Mouse (Mus musculus) R1 (cell line): ENCODE data around the gene Ccdc36.

Source experiments
- DNase-seq: peaks from one replicate; pipeline ENCODE4 v3.0.0-alpha.2; 2018; ENCODE audit warnings: low read depth, low spot score

Gene Ccdc36

DNA sequence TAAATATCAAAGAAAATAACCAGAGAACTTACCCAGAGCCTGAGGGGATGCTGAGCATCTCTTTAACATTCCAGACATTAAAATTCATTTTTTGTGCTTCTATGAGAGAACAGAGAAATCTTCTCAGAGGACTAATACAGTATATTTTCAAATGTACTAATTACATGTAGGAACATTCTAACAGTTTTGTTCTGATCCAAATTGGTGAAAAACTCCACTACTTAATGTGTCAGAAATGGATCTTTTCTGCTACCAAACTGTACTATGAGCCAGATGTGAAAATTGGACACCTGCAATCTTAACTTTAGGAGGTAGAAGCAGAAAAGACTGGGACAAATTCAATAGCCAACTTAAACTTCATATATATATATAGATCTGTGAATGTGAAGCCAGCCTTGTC is at the start of gene Ccdc36:
Ccdc36 (minus strand) TSS at position 101 of the 400 bp plus-strand sequence.
- DNase-seq: no peak

DNA sequence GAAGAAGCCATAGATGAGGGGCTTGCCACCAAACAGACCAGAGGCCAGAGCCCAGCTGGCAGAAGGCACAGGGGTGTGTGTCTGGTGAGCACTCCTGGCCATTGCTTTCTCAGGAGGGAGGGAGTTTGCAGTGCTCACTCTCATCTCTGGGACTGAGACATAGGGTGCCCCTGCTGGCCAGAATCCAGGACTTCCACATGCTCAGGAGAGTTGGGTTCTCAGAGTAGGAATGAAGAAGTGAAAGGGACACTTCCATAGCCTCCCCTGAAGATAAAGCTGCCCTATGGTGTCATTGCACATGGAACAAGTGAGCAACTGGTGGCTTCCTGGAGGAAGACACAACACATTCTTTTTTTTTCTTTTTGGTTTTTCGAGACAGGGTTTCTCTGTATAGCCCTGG is 46.2 kb upstream of the Ccdc36 start:
- peak; percentile 40 for DNase-seq

DNA sequence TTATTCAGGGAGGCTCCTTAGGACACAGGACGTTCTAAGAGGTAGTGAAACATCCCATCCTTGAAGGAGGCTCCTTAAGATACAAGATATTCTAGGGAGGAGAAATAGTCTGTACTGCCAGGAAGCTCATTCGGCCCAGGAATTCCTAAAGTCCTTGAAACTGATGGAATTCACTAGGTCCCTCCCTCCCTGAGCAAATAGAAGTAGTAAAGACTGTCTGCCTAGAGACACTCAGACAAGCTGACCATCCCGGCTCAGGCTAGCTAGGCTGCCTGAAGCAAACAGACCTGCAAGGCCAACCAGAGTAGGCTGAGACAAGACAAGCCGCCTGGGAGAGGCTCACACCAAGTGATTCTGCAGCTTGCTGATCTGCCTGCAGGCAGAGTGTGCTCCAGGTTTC is 41.6 kb upstream of the Ccdc36 start:
- DNase-seq: no peak

DNA sequence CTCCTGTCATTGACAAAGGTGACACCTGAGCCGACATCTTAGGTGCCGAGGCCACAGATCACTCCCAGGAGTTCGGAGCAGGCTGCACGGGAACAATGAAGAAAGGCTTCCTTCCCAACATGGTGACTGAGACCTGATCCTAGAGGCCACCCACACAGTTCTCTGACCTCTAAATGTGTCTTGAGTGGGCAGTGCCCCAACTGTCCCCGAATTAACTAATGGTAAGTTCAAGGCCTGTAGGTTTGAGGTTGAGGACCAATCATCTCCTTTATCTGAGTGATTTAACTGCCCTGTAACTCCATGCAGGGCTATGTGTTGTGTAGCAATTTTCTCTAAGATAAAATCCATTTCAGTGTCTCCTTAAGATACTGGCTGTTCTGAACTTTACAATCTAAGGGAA is 41.1 kb upstream of the Ccdc36 start:
- no peak for DNase-seq

DNA sequence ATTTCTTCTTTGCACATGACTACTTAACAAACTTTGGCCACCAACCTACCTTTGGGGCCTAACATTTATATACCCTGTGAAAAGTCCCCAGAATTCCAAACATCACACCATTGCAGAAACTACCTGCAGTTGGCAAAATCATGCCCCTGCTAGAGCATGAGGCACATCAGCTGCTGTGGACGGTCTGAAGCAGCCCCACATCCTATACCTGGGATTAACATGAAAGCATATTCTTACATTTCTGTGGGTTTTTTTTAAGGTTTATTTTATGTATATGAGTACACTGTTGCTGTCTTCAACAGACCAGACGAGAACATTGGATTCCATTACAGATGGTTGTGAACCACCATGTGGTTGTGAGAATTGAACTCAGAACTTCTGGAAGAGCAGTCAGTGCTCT is 37.9 kb upstream of the Ccdc36 start:
- no peak for DNase-seq

DNA sequence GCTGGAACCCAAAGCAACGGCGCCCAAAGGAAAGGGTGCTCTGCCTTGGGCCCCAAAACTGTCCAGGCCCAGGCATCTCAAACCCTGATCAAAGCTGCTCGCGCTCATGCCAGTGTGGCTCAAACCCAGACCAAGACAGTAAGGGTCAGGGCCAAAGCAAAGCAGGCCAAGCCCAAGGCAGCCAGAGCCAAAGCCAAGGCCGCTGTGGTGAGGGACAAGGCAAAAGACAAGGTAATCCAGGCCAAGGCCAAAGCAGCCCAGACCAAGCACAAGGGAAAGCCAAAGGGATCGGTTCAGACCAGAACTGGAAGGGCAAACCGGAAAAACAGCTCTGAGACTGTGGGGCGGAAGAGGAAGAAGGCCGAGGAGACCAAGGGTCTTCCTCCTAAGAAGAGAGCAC is 35.4 kb upstream of the Ccdc36 start:
- DNase-seq: peak; percentile 41

DNA sequence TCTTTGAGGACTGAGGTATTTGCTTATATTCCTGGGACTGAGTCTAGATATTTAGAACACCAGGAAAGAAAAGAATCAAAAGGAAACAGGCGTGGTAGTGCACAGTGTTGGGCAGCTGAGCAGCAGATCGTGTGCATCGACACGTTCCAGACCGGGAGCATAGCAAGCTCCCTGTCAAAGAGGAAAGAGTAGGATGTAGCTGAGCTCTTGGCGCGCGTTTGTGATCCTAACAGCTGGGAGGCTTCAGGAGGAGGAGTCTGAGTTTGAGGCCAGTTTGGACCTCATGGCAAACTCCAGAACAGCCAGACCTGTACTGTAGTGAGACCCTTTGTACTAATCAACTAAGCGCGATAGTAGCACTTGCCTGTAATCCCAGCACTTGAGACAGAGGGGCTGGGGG is 33.9 kb upstream of the Ccdc36 start:
- no peak for DNase-seq

DNA sequence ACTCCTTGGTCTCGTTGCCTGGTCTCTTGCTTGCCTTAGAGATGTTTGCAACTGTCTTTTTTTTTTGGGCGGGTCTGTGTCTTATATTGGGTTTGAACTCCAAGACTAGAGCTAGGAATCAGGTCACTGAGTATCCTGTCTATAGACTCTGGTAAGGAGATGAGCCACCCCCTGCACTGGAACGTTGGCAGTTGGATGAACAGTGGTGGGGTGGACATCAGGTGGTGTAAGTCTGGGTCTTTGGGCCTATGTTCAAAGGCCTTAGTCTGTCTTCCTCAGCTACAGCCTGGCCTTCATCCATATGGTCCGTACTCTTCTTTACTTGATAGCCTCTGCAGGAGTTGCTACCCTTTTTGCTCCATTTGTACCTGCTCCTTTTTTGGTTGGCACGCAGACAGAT is 33.4 kb upstream of the Ccdc36 start:
- DNase-seq: no peak

DNA sequence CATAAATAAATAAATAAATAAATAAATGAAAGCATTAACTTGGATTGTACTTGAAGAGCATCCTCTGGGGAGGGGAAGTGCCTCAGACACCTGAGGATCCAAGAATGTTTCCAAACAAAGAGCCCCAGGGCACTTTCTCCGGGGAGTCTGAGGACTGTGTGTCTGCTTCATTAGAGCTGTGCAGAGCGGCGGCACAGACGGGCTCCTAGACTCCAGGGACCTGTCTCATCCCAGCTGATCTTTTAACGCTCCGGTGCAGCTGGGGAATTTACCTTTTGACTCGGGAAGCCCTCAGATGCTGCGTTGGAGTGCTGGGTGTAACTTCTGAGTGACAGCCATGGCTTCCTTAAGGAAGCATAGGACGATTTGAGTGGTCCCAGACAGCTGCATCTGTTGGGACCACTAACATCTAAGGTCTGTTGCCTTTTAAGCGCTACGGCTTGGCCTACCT is 32.9 kb upstream of the Ccdc36 start, which contains the start of gene Klhdc8b:
Klhdc8b (minus strand) TSS at position 401 of the 451 bp plus-strand sequence.
- DNase-seq: peak; percentile 65

DNA sequence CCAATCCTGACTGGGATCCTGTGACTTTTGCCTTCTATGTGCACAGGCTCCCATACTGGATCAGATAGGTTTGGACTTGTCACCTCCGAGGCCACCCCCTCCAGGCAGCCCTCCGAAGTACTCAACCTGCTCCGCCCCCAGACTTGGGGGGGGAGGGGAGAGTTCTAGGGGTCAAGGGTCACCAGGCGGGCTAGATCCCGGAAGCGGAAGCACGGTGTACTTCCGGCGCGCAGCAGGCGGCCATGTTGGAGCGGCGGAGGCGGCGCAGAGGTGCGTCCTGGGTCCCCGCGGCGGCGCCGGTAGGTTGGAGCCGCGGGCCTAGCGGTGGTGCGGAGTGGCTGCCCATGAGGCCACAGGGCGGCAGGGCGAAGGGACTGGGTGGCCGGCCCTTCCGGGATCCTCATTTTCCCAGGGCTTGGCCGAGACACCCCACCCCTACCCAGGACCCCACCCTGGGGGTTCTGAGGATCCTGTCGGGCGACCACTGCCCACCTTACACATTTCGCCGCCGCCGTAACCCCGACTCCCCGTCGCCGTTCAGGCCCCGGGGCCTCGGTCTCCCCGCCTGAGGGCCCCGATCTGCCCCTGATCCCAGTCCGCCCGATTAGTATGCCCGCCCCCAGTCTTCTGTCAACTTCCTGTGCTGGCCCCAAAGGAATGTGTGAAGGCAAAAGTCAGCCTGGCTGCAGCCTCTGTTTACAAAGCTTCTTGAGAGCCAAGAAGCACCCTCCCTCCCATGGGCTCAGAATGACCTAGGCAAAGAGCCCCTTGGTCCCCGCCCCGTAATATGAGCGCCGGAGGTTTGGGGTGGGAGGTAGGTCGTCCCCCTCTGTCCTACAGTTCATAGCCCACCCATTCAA is 32.3 kb upstream of the Ccdc36 start, which contains the start of gene Ccdc71:
Ccdc71 (plus strand) TSS at position 209 of the 860 bp plus-strand sequence.
- peak; percentile 94 for DNase-seq

DNA sequence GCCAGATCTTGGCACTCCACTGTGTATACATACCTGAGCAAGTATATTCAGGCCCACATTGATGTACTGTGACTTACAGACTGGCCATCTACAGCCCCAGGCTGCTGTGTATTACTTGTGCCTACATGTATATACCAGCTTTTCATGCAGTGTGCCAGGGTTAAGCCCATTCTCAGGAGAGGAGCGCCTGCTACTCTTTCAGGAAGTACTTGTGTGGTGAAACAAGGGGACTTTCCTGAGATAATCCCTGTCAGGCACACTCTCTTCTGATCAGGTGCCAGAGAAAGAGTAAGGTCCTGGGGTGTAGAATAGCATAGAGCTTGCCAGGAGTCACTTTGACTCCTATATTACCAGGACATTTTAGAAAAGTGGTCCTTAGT is 31.6 kb upstream of the Ccdc36 start:
- DNase-seq: no peak

DNA sequence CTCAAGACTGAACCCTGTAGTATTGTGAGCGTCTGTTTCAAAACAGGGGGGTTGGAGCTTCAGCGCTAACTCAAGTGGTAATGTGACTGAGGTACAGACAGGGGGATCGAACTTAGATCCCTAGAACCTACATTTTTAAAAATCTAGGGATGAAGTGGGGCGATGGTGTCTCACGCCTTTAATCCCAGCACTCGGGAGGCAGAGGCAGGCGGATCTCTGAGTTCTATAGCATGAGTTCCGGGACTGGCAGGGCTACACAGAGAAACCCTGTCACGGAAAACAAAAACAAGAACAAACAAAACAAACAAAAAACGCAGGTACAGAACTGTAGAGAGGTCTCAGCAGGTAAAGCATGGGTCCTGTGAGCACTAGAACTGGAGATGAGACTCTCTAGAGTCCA is 28.7 kb upstream of the Ccdc36 start:
- DNase-seq: no peak

DNA sequence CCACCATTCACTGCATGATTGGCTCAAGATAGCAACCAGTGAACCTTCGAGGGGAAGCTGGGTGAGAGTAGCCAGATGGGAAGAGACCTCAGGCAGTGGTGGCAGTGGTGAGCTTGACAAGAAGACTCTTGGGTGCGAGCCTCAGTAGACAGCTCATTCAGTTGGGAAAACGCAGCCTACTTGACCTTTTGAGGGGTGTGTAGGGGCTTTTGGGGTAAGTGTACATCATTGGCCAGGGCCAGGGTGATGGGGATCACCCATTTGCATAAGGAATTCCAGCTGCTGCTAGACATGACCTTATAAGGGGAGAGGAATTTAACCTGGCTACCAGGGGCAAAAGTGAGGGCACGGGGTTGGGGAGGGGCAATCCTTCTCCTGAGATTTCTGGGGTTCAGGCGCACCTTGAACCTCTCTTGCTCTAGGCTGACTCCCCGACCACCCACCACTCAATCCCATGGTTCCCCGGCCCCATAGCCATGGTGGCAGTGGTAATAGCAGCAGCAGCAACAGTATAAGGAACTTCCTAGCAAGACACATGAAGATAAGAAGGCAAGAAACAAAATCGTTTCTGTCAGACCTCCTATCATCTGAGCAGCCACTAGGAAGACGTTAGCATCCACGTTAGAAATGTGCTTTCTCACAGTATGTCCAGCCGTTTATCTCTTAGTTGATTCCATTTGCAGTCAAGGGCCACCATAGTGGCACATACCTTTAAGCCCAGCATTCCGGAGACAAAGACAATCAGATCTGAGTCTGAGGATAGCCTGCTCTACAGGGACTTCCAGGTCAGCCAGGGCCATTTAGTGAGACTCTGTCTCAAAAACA is 27.7 kb upstream of the Ccdc36 start:
- peak; percentile 73 for DNase-seq

DNA sequence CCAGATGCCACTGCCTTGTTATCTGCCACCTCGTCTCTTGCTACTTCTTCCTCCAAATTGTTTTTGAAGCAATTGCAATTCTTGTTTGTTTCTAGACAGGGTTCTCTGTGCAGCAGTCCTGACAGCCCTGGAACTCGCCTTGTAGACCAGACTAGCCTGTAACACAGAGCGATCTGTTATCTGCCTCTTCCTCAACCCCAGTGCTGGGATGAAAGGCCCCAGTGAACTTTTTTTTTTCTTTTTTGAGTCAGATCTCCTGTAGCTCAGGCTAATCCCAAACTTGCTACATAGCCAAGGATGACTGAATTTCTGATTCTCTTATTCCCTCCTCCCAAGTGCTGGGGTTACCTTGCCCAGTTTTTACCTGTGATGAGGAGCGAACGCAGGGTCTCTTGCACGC is 26.1 kb upstream of the Ccdc36 start:
- DNase-seq: no peak

DNA sequence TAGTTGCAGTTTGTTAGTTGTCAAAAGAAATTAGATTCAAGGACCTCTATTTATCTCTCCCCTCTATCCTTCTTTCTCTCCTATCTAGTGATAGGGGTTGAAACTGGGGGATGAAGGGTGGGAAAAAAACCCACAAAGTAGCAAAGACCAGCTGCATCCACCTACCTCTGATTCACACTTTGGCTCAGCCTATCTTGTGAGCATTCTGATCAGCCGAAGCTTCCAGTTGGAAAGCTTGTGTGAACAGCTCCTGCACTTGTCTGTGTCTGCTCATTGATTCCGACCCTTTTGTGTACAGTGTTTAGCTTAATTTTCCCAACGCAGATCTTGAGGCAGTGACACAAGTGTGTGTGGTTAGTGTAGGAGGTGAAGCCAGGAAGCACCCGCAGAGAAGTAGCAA is 25.2 kb upstream of the Ccdc36 start:
- DNase-seq: no peak

DNA sequence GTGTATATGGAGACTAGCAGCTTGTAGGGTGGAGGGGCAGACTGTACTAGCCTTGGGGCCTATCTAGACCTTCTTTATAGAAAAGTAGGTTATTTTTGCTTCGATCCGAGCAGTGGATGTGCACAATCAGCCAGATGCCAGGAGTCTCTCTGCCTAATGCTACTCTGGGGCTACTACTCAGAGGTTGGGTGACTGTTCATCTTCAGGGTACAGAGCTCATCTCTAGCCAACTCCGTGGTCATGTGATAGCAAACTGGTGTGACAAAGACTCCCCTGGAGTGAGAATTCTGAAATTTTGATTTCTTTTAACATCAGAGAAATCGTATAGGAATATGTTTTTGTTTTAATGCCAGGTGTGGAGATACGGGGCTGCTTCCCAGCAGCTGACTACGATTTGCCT is 24.6 kb upstream of the Ccdc36 start:
- DNase-seq: no peak

DNA sequence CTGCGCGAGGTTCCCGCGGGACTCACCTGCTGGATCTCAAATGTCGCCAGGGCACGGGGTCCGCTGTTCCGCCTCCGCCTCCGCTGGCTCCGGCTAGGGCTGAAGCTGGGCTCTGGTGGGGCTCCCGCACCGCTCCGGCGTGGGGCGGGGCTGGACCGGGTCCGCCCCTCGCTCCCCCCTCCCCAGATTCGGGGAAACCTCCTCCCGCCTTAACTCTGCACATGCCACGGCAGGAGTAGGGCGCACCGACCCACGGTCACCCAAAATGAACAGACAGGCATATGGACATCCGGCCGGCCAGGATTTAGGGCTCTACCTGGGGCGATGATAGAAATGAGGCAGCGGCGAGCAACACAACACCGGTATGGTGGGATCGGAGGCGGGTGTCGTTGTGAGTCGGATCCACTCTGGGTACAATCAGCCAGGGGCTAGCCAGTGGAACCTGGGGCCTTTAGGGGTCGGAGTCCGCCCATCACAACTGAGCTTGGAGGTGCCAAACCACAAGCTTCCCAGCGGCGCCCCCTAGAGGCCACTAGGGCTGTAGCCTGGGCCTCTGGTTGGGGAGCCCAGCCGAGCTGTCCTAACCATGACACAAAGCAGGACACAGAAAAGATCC is 24.1 kb upstream of the Ccdc36 start:
- DNase-seq: peak; percentile 92

DNA sequence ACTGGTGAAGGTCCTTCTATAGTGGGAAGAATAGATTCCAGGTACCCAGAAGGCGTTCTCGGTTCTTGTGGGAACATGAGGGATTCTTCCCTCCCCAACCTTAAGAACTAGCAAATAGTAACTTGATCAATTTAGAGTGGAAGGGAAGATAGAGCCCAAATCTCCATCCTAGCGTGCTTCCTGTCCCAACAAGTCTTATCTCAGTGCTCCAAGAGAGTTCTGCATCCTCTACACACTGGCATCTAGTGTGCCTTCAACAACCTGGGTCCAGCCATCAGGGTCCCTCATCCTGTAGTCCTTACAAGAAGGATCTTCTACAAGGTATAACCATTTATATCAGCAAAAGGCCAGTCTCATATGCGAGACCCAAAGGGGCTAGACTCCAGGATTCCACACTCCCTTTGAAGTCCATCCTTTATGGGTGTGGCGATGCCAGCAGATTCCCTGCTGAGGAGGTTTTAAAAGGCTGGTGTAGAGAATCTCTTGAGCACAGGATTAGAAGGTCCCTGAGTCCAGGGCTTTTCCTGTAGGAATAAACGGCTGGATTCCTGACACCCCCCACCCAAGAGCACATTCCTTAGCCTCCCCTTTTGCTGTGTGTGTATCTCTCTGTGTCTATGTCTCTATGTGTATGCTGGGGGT is 23.4 kb upstream of the Ccdc36 start:
- peak; percentile 47 for DNase-seq

DNA sequence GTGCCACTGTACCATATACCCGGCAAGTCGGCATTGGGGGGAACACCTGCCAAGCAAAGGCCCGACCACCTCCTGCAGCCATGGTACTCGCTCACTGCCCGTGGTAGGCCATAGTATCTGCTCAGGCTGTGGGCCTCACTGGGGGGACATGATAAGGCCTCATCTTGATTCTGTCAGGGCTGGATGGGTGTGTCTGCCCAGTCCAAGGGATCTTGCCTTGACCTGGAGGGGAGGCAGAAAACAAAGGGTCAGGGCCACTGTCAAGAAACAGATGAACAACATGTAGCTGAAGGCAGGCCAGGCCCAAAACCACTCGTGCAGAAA is 22.8 kb upstream of the Ccdc36 start:
- DNase-seq: no peak

DNA sequence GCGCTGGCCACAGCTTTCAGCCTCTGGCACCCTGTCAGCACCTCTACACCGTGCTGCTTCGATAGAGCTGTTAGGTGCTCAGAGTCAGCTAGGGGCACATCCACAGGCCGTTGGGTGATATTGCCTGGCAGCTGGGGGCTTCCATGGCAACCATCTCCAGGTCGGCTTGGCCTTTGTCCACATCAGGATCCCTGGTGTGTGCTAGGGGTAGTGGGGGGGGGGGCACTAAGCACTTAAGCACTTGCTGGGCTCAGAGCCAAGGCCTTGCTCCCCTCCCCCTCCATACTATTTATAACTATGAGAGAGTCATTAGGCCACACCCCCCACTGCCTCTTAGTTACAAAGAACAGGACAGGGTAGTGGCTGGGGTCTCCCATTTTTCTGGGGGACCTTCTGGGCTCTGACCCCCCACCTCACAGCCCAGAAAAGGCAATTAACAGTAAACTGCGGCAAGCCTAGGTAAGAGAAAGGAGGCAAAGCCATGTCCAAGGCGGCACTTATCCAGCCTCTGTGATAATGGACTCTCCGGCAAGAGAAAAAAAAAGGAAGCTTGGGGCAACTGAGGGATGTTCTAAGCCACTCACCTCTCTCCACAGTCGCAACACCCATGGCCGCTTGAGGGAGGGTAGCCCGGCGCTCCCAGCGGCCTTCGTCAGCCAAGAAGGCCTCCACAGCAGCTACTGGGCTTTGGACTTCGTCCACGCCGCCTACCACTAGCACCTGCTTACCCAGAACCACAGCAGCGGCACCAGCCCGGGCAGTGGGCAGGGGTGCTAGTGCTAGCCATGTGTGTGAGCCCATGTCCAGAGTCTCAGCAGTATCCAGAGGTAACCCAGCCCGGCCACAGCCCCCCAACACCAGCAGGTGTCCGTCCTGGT is 22.2 kb upstream of the Ccdc36 start:
- DNase-seq: peak; percentile 38

DNA sequence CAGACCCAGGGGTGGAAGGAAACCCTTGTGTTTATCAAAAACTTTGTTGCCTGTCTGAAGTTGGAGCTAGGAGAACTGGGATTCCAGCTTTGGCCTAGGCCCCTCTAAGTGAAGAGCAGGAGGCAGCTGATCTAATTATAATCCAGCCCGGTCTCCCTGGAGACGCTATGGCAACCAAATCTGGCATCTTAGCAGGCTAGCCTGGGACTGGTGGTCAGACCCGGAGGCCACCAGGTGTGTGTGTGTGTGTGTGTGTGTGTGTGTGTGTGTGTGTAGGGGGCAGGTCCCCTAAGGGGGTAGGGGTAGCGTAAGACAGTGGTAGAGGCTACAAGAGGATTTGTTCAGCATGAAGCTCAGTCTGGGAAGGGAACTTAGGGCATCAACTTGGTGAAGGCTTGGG is 21.6 kb upstream of the Ccdc36 start:
- peak; percentile 74 for DNase-seq
